Mouse (Mus musculus): ENCODE measurements around the gene Aqp12. TPM values are rescaled to one million over a fixed set of nuclear protein-coding genes. Genes with fewer than 3 reads are reported as not detected.
"Not testable (repeated sequence)": the region's sequence is repeated elsewhere in the genome, so short reads cannot be mapped to it uniquely, and the experiment has no call there.

Gene Aqp12
- not detected for total RNA-seq (2018; cell fraction: chromatin; rRNA removed)
- not detected for total RNA-seq (2018; cell fraction: cytosol; rRNA removed)
- not detected for total RNA-seq (2018; cell fraction: nucleus; rRNA removed)
- polyA plus RNA-seq (2018), result not detected in 3 replicates

DNA sequence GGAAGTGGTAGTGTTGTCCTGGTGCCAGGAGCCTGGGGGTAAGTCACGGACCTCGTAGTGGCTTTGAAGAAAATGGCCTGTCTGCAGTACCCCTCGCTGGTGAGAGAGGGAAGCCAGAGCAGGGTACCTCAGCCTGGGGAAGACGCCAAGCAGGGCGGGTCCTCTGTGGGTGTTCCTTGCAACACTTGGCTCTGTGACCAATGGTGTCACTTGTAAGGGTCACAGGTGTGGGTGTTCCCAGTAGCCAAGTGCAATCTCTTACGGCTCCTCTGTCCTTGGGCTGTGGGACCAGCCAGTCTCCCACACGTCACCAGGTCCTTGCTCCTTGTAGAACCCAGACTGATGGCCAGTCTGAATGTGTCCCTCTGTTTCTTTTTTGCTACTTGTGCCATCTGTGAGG is at the start of gene Aqp12:
Gene Aqp12, plus strand, starts transcription at position 274 of the 400 bp plus-strand sequence.
- H3K4me3 ChIP-seq (ENCODE audit: inconsistent target), result no peak within 1 kb of the TSS
- no peaks in the 10 kb centered on the region for H3K79me2 ChIP-seq (ENCODE audit: inconsistent target)
- H3K27ac ChIP-seq, result no peak within 1 kb of the TSS
- WGBS (ENCODE audit: missing documents), result 74% methylated on average over 7 of the region's 7 CpGs
- H3K36me3 ChIP-seq (ENCODE audit: inconsistent target), result no peaks in the 10 kb centered on the region

DNA sequence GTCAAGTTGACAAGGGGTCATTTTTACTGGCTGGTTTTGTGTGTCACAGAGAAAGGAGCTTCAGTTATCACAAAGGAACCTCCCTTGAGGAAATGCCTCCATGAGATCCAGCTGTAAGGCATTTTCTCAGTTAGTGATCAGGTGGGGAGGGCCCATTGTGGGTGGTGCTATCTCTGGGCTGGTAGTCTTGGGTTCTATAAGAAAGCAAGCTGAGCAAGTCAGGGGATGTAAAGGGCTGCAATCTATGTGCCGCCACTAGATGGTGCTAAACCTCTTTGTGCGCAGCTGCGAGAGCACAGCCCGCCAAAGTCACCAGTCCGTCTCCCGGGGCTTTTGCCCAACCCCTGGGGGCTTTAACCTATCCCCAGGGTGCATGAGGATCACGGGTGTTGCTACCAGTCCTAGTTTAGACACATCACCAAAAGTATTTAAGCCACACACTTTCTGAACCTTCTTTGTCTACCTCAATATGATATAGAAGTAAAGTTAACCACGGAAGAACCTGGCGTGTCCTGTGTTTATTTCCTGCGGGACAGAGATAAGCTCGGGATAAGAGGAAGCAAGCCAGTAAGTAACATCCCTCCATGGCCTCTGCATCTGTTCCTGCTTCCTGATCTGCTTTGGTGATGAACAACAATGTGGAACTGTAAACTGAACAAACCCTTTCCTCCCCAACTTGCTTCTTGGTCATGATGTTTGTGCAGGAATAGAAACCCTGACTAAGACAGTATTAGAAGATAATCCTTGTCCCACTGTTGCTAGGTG is 49.4 kb upstream of the Aqp12 start:
- not testable (repeated sequence) for H3K79me2 ChIP-seq (ENCODE audit: inconsistent target); H3K36me3 ChIP-seq (ENCODE audit: inconsistent target); H3K27ac ChIP-seq; H3K4me3 ChIP-seq (ENCODE audit: inconsistent target)
- WGBS (ENCODE audit: missing documents), result 2% methylated on average over 11 of the region's 11 CpGs

DNA sequence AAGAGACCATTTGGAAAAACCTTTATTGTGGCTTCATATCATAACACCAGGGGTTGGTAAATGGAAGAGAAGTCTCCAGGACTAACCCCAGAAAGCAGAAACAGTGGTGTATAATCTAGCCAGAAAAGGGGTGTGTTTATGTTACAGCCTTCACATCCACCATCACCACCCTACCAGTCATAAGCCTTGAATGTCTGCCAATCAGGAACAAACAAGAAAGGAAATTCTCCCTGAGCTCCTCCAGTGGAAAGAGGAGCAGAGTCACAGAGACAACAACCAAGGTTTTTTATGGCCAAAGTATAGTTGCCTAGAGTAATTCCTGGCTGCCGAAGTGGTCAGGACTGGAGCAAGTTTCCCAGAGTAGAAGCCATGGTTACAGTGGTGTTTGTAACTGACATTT is 47.1 kb upstream of the Aqp12 start:
- Histone ChIP-seq H3K79me2 (ENCODE audit: inconsistent target) (no peaks in the 10 kb centered on the region), H3K36me3 (ENCODE audit: inconsistent target) (no peaks in the 10 kb centered on the region), H3K4me3 (ENCODE audit: inconsistent target) (no peak overlapping the region), H3K27ac (no peak overlapping the region)
- 94% methylated on average over 1 of the region's 1 CpGs for WGBS (ENCODE audit: missing documents)

DNA sequence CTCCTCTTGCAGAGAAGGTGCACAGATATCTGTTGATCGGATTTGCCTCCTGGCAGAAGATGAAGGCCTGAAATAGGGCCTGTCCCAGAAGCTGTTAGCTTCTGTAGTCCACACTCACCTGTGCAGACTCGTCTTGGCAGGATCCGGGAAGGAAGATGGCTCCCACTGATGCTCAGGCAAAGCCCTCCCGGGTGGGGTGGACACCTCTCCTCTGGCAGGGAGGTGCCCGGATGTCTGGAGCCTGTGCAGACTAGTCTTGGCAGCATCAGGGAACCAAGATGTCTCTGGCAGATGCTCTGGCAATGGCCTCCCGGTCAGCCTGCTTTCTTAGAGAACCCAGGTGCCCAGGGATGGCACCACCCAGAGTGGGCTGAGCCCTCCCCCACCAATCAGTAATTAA is 35.3 kb upstream of the Aqp12 start:
- not testable (repeated sequence) for H3K36me3 ChIP-seq (ENCODE audit: inconsistent target); H3K27ac ChIP-seq; H3K79me2 ChIP-seq (ENCODE audit: inconsistent target); H3K4me3 ChIP-seq (ENCODE audit: inconsistent target)
- WGBS (ENCODE audit: missing documents), result 86% methylated on average over 6 of the region's 6 CpGs

DNA sequence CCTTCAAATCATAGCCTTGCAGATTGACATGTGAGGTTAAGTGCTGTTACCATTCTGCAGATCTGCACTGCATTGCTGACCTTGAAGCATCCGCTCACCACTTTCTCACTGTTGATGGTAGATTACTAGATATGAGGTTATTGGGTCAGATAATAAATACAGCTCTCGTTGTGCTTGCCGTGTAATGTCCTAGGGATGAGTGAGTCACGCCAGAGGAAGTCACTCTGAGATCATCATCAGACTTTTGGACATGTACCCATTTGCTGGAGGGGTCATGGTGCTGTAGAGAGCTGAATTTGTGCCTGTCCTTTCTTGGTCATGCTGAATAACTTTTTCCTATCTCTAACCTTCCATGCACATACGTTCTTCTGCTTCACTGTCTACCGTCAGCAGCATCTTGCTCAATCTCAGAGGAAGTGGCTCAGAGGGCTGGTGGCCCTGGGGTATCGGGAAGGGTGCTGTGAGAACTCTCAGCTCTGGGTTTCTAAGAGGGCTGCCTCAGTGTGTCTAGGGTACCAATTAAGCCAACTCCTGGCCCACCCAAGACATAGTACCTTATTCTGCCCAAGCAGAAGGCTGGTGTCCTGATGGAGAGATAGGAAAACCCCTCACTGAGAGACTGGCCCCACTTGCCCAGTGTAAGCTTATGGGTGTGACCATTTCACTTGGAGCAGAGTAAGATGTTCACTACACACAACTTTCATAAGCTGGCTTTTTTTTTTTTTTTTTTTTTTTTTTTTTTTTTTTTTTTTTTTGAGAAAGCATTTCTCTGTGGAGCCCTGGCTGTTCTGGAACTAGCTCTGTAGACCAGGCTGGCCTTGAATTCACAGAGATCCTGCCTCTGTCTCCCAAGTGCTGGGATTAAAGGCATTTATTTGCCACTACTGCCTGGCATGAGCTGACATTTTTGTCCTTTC is 34.0 kb upstream of the Aqp12 start:
- 23% methylated on average over 7 of the region's 7 CpGs for WGBS (ENCODE audit: missing documents)
- Histone ChIP-seq H3K27ac (peak overlapping the region; percentile 87), H3K4me3 (ENCODE audit: inconsistent target) (no peak overlapping the region), H3K36me3 (ENCODE audit: inconsistent target) (no peaks in the 10 kb centered on the region), H3K79me2 (ENCODE audit: inconsistent target) (no peaks in the 10 kb centered on the region)

DNA sequence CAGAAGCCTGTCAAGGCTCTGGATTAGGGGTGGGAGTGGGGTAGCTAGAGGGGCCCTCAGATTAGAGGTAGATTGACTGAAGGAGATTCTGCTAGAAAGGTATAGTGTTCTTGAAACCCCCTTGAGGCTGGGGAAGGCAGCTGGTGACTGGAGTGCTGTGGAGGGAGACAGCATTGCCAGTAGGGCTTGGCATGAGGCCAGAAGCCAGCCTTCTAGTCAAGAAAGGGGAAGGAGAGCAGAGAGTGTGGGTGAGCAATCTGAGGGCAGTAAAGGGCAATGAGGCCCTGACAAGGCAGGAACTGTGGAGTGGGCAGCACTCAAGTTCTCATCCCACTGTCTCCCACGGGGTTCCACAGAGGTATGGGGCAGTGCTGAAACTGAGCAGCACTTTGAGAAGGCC is 33.3 kb upstream of the Aqp12 start:
- no peaks in the 10 kb centered on the region for H3K36me3 ChIP-seq (ENCODE audit: inconsistent target)

DNA sequence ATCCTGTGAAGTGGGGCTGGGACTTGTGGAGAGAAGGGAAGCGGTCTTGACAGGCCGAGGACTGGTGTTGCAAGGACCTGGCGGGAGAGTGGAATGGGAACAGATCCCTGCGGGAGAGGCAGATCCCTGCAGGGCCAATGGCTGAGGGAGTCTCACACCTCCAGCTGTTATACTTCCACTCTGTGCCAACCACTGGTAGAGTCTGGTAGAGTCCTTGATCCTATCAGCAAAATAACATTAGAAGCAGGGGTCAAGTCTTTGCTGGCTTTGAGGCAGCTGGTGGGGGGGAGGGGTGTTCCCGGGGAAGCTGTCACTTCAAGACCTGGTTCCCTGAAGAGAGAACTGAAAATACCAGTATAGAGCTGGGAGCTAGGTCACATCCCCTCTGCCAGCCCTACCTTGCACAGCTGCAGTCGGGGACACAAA is 30.0 kb upstream of the Aqp12 start:
- H3K36me3 ChIP-seq (ENCODE audit: inconsistent target), result no peaks in the 10 kb centered on the region
- no peak overlapping the region for H3K27ac ChIP-seq
- H3K79me2 ChIP-seq (ENCODE audit: inconsistent target), result no peaks in the 10 kb centered on the region
- WGBS (ENCODE audit: missing documents), result 74% methylated on average over 6 of the region's 6 CpGs
- H3K4me3 ChIP-seq (ENCODE audit: inconsistent target), result no peak overlapping the region

More for the DNA sequence above, 33.3 kb upstream of the Aqp12 start:
- 0% methylated on average over 1 of the region's 1 CpGs for WGBS (ENCODE audit: missing documents)
- Histone ChIP-seq H3K27ac (peak overlapping the region; percentile 87), H3K4me3 (ENCODE audit: inconsistent target) (no peak overlapping the region), H3K79me2 (ENCODE audit: inconsistent target) (no peaks in the 10 kb centered on the region)

DNA sequence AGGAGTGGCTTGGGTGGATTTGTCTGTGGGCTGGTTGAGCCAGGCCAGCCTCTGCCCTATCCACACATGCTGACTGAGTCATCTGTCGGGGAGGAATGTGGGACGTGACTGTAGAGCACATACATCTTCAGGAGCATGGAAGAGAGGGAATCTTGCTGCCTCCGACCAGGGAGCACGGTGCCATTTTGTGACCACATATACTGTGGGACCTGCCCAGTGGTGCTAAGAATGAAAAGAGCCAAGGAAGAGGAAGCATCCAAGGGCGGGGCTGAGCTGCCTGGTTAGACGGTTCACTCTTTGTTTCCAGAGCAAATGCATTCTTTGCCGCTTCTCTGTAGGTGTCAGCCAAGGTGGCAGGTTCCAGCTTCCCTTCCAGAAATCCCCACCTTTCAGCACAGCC is 27.5 kb upstream of the Aqp12 start:
- WGBS (ENCODE audit: missing documents), result 81% methylated on average over 7 of the region's 7 CpGs
- Histone ChIP-seq H3K79me2 (ENCODE audit: inconsistent target) (no peaks in the 10 kb centered on the region), H3K4me3 (ENCODE audit: inconsistent target) (no peak overlapping the region), H3K27ac (no peak overlapping the region), H3K36me3 (ENCODE audit: inconsistent target) (no peaks in the 10 kb centered on the region)

DNA sequence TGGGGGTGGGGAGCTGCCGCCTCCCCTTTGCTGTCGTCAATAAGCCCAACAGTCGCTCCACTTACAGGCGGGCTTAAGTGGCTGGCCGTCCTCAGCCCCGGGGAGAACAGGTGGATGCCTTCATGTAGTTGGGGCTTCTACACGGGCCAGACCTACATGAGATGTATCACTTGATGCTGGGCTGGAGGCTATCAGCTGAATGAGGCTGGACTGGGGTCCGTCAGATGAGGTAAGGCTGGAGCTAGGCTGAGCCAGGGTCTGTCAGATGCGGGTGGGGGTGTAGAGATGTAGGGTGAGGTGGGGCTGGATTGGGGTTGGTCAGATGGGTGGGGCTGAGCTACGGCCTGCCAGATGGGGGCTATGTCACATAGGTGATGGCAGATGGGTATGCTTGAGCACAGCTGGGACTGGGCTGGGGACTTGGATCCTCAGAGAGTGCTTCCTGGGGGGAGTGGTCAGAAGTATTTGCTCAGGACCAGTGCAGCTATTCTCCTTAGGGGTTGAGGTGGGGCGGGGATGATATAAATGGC is 27.0 kb upstream of the Aqp12 start:
- Histone ChIP-seq H3K79me2 (ENCODE audit: inconsistent target) (no peaks in the 10 kb centered on the region), H3K27ac (no peak overlapping the region), H3K36me3 (ENCODE audit: inconsistent target) (no peaks in the 10 kb centered on the region), H3K4me3 (ENCODE audit: inconsistent target) (no peak overlapping the region)
- WGBS (ENCODE audit: missing documents), result 83% methylated on average over 11 of the region's 11 CpGs

DNA sequence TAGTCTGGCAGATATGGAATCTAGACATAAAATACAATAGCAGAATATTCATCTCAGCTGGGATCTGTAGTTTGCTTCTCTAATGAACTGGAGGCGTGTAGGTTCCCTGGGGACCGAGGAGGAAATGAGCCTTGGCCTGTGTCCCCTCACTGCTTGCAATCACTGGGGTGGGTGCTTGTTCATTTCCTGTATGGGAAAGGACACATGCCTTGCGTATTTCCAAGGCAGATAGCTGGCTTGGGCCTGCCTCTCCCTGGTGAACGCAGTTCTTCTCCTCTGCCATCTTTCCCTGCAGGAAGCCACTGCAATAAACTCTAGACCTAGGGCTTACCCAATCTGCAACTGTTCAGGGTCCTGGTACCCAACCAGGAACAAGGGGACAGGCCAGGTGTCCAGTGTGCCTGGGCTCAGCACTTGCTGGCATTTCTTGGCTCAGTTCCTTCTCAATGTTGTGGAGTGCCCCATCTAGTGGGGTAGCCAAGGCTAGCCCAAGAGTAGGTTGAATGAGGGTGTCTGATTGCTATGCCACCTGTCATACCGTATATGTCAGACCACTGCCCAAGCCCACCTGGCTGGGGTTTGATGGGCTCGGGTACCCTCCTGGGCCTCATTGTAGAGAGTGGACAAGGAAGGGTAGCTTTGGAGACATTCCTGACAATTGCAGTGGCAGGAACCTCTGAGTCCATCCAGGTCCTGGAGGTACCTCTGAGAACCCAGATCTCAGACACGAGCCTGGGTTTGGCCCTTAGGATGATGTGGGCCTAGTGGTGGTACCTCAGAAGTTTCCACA is 24.9 kb upstream of the Aqp12 start:
- Histone ChIP-seq H3K4me3 (ENCODE audit: inconsistent target) (no peak overlapping the region), H3K36me3 (ENCODE audit: inconsistent target) (no peaks in the 10 kb centered on the region), H3K79me2 (ENCODE audit: inconsistent target) (no peaks in the 10 kb centered on the region), H3K27ac (no peak overlapping the region)
- WGBS (ENCODE audit: missing documents), result 65% methylated on average over 7 of the region's 7 CpGs

DNA sequence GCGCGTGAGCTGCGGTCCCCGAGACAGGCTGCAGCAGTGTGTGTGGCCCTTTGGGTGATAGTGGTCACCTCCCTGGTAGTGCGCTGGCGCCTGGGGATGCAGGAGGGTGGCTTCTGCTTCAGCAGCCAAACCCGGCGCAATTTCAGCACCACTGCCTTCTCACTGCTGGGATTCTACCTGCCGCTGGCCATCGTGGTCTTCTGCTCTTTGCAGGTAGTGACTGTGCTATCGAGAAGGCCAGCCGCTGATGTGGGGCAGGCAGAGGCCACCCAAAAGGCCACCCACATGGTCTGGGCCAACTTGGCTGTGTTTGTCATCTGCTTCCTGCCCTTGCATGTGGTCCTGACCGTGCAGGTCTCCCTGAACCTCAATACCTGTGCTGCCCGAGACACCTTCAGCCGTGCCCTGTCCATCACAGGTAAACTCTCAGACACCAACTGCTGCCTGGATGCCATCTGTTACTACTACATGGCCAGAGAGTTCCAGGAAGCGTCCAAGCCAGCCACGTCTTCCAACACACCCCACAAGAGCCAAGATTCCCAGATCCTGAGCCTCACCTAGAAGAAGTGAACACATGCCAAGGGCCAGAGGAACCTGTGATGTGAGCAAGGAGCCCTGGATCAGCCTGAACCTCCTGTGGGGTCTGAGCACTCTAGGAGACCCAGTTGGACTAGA is 23.1 kb upstream of the Aqp12 start:
- Histone ChIP-seq H3K4me3 (ENCODE audit: inconsistent target) (no peak overlapping the region), H3K79me2 (ENCODE audit: inconsistent target) (no peaks in the 10 kb centered on the region), H3K27ac (no peak overlapping the region), H3K36me3 (ENCODE audit: inconsistent target) (no peaks in the 10 kb centered on the region)
- WGBS (ENCODE audit: missing documents), result 96% methylated on average over 13 of the region's 17 CpGs

DNA sequence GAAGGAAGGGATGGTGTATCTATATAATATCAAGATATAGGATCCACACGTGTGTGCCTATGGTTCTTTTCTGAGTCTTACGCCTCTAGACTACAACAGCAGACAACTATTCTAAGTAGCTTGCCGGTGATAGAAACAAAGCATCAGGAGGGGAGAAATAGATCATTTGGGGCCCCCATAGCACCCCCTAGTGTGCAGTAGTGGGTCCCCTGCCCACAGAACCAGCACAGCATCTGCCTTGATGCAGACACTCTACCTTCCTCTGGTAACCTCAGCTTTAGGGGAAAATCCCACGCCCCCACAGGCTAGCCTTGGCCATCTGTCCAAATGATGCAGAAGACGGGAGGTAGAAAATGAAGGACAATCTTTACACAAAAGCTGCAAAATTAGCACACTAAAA is 21.1 kb upstream of the Aqp12 start:
- H3K36me3 ChIP-seq (ENCODE audit: inconsistent target), result no peaks in the 10 kb centered on the region

DNA sequence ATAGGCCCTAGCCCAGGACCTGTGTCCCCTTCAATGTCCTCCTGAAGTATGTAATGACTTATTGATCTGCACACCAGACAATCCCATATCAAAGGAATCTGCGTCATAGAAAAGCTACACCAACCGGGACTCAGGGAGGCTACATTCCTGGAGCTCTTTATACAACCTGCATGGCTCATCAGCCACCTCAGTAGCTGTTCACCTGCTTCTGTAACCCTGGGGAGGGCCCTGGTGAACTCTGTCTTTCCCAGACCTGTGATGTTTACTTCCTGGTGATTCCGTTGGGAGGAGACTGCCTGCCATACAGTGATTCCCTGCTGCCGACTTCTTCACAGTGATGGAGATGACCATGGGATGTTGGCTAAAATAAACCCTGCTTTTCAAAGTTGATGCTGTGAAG is 17.2 kb upstream of the Aqp12 start:
- 88% methylated on average over 4 of the region's 4 CpGs for WGBS (ENCODE audit: missing documents)
- H3K27ac ChIP-seq, result no peak overlapping the region
- H3K36me3 ChIP-seq (ENCODE audit: inconsistent target), result no peaks in the 10 kb centered on the region
- H3K79me2 ChIP-seq (ENCODE audit: inconsistent target), result no peaks in the 10 kb centered on the region
- no peak overlapping the region for H3K4me3 ChIP-seq (ENCODE audit: inconsistent target)

More for the DNA sequence above, 21.1 kb upstream of the Aqp12 start:
- H3K4me3 ChIP-seq (ENCODE audit: inconsistent target), result no peak overlapping the region
- 94% methylated on average over 5 of the region's 5 CpGs for WGBS (ENCODE audit: missing documents)
- H3K27ac ChIP-seq, result no peak overlapping the region
- no peaks in the 10 kb centered on the region for H3K79me2 ChIP-seq (ENCODE audit: inconsistent target)

DNA sequence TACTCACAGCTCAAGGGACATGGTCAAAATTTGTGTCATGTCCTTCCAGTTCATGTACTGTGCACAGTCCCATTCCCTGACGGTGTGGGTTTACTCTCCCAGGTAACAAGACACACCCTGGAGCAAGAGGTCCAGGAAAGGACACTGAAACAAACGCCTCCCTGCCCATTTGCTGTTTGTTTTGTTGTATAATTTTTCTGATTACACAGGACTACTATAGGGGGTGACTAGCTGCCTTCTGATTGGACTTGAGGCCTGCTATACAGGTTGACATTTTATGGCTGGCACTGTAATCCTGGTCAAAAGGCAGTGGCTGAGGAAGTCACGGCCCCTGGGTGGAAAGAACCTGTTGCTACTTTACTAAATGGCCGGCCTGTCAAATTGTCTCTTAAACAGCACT is 16.2 kb upstream of the Aqp12 start:
- Histone ChIP-seq H3K27ac (no peak overlapping the region), H3K79me2 (ENCODE audit: inconsistent target) (no peaks in the 10 kb centered on the region), H3K36me3 (ENCODE audit: inconsistent target) (no peaks in the 10 kb centered on the region), H3K4me3 (ENCODE audit: inconsistent target) (no peak overlapping the region)
- 90% methylated on average over 4 of the region's 4 CpGs for WGBS (ENCODE audit: missing documents)
